Mouse (Mus musculus): ENCODE measurements around the gene Rps11. TPM values are rescaled to one million over a fixed set of nuclear protein-coding genes. Genes with fewer than 3 reads are reported as not detected.

Rps11 gene
- polyA plus RNA-seq, 1 experiment from 2014 or later, result 1,843 TPM

DNA sequence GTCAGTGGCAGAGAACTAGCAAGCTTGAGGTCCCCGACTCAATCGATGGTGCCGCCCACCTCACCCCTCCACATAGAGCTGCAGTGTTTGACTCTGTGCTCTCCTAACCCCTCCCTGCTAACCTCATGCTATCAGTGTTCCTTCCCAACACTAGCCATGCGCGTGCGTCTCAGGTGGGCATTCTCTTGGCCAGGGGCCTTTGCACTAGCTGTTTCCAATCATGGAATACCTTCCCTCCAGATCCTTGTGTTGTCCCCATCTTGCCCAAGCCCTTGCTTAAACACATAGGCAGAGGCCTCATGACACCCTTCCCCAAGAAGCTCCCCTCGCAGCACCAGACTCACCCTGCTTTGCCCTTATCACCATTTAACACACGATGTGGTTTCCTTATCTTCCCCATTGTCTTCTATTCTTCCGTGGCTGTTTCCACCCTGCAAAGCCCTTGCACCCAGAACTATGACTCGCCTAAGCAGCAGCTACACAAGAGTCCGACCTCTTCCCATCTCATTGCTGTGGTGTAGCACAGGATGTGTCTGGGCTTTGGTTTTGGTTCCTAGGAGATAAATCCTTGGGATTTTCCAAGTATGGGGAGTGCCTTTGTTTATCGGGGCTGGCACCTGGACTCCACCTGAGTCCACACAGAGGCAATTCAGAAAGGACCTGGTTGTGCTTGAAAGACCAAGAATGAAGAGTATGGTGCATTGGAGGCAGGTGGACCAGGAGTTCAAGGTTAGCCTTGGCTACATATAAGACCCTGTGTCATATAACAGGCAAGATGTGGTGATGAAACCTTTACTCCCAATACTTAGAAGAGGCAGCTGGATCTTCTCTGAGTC, 13.2 kb upstream of the Rps11 start:
- Histone ChIP-seq H3K4me3 (no peak overlapping the region), H3K36me3 (replicated peaks) (peaks cover 13% of the 10 kb centered on the region), H3K9me3 (no peaks in the 10 kb centered on the region), H3K4me1 (peaks cover 28% of the 10 kb centered on the region), H3K27me3 (ENCODE audit: poor library complexity, severe bottlenecking) (peaks cover 39% of the 10 kb centered on the region), H3K27ac (peak overlapping the region; percentile 56; the same call in 1 of the 2 replicates)
- DNase-seq (ENCODE audit: extremely low spot score, low spot score), result no peak
- 89% methylated on average over 12 of the region's 12 CpGs for WGBS

DNA sequence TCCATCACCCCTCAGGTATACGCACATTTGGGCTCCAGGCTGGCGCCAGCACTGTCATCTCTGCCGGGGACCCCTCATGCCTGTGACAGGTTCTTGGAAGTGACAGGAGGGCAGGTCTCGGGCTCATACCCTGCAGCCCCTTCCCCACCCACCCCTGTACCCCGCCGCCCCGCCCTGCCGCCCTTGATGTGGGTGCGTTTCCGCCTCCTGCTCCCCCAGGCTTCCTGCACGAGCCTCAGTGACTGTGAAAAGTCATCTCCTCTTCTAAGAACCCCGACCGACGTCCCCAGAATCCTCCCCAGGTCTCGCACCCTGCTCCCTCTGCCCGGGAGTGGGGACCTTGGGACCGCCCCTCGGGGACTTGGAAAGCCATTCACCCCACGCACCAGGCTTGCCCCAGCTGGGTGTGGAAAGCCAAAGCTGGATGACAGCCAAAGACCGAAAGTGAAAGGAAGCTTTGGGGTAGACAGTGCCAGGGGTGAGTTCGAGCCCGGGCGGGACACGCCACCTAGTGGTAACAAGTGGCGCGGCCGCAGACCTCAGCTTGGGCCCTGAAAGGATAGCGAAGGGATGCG, 11.8 kb upstream of the Rps11 start, which contains the start of the genes Gm45713 and Flt3l:
Gm45713 (minus strand) TSS at position 239 of the 575 bp plus-strand sequence.
Flt3l (minus strand) TSS at position 440 of the 575 bp plus-strand sequence.
- WGBS, result 5% methylated on average over 29 of the region's 29 CpGs
- Histone ChIP-seq H3K36me3 (replicated peaks) (no peaks in the 10 kb centered on the region), H3K27ac (peak within 1 kb of the TSS; percentile 68), H3K9me3 (no peaks in the 10 kb centered on the region), H3K27me3 (ENCODE audit: poor library complexity, severe bottlenecking) (peaks cover 44% of the 10 kb centered on the region), H3K4me1 (peaks cover 28% of the 10 kb centered on the region), H3K4me3 (peak within 1 kb of the TSS; percentile 55)
- peak; percentile 79 for DNase-seq (ENCODE audit: extremely low spot score, low spot score)

DNA sequence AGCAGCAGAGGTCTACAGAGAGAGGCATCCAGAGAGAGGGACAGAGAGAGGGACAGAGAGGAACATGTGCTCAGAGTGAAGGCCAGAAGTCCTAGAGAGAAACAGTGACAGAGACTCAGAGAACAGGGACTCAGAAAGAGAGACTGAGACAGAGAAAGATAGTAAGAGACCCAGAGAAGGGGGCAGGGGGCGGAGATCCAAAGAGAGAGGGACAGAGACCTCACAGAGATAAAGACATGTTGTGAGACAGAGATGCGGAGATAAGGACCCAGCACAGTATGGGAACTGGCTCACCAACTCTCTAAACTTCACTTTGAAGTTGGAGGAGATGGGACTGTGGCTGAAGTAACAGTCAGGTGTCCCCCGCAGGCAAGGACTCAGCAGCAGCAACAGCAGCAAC, 11.1 kb upstream of the Rps11 start:
- DNase-seq (ENCODE audit: extremely low spot score, low spot score), result no peak
- H3K36me3 ChIP-seq (replicated peaks), result no peaks in the 10 kb centered on the region
- H3K27ac ChIP-seq, result peak overlapping the region; percentile 68
- H3K4me1 ChIP-seq, result peaks cover 28% of the 10 kb centered on the region
- H3K27me3 ChIP-seq (ENCODE audit: poor library complexity, severe bottlenecking), result peaks cover 44% of the 10 kb centered on the region
- H3K9me3 ChIP-seq, result no peaks in the 10 kb centered on the region
- 77% methylated on average over 3 of the region's 3 CpGs for WGBS
- H3K4me3 ChIP-seq, result peak overlapping the region; percentile 55

DNA sequence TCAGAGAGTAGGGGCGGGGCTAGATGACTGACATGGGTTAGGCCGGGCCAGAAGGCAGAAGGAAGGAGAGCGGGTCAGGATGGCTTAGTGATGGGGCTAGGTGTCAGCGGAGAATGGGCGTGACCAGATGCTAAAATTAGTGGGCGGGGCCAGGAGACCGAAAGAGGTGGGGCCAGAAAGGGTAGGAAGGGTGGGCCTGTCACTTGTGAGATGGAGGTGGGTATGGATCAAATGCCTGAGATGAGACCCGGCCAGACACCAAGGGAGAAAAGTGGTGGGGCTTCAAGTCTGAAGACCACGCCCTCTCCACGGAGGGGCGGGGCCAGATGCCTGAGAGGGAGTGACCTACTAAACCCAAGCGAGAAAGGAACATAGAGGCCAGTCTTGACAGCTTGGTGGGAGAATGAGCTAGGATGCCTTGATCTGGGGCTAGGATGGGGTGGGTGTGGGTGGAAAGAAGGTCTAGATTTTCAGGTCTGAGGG, 10.3 kb upstream of the Rps11 start:
- peaks cover 35% of the 10 kb centered on the region for H3K4me1 ChIP-seq
- 8% methylated on average over 12 of the region's 12 CpGs for WGBS
- peaks cover 44% of the 10 kb centered on the region for H3K27me3 ChIP-seq (ENCODE audit: poor library complexity, severe bottlenecking)
- no peaks in the 10 kb centered on the region for H3K36me3 ChIP-seq (replicated peaks)
- DNase-seq (ENCODE audit: extremely low spot score, low spot score), result no peak
- H3K27ac ChIP-seq, result no peak overlapping the region
- no peaks in the 10 kb centered on the region for H3K9me3 ChIP-seq
- peak overlapping the region; percentile 55; the same call in 1 of the 2 replicates for H3K4me3 ChIP-seq

DNA sequence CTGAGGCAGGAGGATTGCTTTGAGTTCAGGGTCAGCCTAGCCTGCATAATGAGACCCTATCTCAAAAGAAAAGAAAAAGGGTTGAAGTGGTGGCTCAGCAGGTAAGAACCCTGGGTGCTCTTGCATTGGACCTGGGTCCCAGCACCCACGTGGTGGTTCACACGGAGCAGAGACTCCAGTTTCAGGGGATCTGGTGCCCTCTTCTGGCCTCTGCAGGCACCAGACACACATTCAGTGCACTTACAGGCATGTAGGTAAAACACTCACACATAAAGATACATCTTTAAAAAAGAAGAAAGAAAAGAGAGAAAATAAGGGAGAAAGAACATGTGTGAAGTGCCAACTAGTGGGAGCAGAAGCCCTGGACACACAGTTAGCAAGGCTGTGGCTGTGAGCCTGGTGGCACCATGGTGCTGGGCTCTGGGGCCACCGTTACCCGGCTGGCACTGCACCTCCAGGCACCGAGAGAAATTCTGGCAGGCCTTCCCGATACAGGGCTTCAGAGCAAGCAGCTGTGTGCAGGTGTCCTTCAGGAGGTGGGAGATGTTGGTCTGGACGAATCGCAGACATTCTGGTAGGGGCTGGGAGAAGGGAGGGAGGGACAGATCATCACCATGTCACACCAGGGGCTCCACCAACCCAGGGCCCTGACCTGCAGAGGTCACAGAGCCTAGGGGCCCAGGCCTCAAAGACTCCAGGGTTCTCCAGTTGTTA, 9.4 kb upstream of the Rps11 start:
- no peak overlapping the region for H3K27ac ChIP-seq
- no peak for DNase-seq (ENCODE audit: extremely low spot score, low spot score)
- peaks cover 43% of the 10 kb centered on the region for H3K4me1 ChIP-seq
- no peaks in the 10 kb centered on the region for H3K36me3 ChIP-seq (replicated peaks)
- peaks cover 44% of the 10 kb centered on the region for H3K27me3 ChIP-seq (ENCODE audit: poor library complexity, severe bottlenecking)
- H3K9me3 ChIP-seq, result no peaks in the 10 kb centered on the region
- no peak overlapping the region for H3K4me3 ChIP-seq
- 73% methylated on average over 8 of the region's 8 CpGs for WGBS

- no peak overlapping the region for H3K4me3 ChIP-seq
- H3K4me1 ChIP-seq, result peaks cover 50% of the 10 kb centered on the region
- WGBS, result 78% methylated on average over 11 of the region's 11 CpGs
- H3K27me3 ChIP-seq (ENCODE audit: poor library complexity, severe bottlenecking), result peaks cover 33% of the 10 kb centered on the region
- H3K36me3 ChIP-seq (replicated peaks), result peaks cover 11% of the 10 kb centered on the region
- no peak for DNase-seq (ENCODE audit: extremely low spot score, low spot score)
- H3K27ac ChIP-seq, result peak overlapping the region; percentile 20; the same call in 1 of the 2 replicates
- H3K9me3 ChIP-seq, result no peaks in the 10 kb centered on the region
These were observed 7.6 kb upstream of the Rps11 start for GRCm38 (mm10) chr7:45131850-45132249.

GRCm38 (mm10) chr7:45129776-45130512, 5.7 kb upstream of the Rps11 start:
- Histone ChIP-seq H3K4me1 (peaks cover 54% of the 10 kb centered on the region), H3K27me3 (ENCODE audit: poor library complexity, severe bottlenecking) (peaks cover 16% of the 10 kb centered on the region), H3K9me3 (no peaks in the 10 kb centered on the region), H3K27ac (peak overlapping the region; percentile 100), H3K4me3 (peak overlapping the region; percentile 98), H3K36me3 (replicated peaks) (peaks cover 30% of the 10 kb centered on the region)
- no peak for DNase-seq (ENCODE audit: extremely low spot score, low spot score)
- 58% methylated on average over 15 of the region's 15 CpGs for WGBS

GRCm38 (mm10) chr7:45129318-45129717, 5.1 kb upstream of the Rps11 start:
- Histone ChIP-seq H3K36me3 (replicated peaks) (peaks cover 32% of the 10 kb centered on the region), H3K4me1 (peaks cover 54% of the 10 kb centered on the region), H3K27ac (peak overlapping the region; percentile 100), H3K4me3 (peak overlapping the region; percentile 98), H3K9me3 (no peaks in the 10 kb centered on the region), H3K27me3 (ENCODE audit: poor library complexity, severe bottlenecking) (peaks cover 10% of the 10 kb centered on the region)
- under 1% methylated on average over 17 of the region's 17 CpGs for WGBS
- no peak for DNase-seq (ENCODE audit: extremely low spot score, low spot score)

DNA sequence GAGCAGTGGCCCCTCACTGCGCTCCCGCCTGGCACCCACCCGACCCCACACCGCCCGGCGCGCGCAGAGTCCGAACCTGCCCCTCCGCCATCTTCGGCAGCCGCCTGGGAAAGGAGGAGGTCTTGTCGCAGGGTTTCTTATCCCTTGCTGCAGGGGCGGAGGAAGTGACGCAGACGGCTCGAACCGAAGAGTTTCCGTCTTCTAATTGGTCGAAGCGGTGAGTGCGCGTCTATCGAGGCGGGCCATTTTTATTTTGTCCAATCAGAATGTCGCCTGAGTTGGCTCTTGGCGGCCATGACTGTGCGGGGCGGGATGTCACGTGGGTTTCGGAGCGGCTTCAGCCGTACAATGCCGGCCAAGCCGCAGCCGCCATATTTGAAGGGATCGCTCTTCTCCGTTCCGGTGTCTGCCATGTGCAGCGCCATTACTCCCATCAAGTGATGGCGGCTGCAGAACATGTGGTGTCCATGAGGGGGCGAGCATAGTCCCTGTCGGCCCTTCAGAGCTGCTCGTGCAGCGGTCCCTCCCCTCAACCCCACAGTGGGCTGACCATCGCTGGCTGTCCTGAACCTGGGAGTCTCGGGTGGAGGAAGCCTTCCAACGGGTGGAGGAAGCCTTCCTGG, 4.5 kb upstream of the Rps11 start, which contains the start of gene Rpl13a:
Rpl13a (minus strand) TSS at position 138 of the 623 bp plus-strand sequence.
- peak within 1 kb of the TSS; percentile 100 for H3K27ac ChIP-seq
- H3K4me3 ChIP-seq, result peak within 1 kb of the TSS; percentile 98
- peaks cover 32% of the 10 kb centered on the region for H3K36me3 ChIP-seq (replicated peaks)
- H3K4me1 ChIP-seq, result peaks cover 48% of the 10 kb centered on the region
- DNase-seq (ENCODE audit: extremely low spot score, low spot score), result peak; percentile 99
- under 1% methylated on average over 48 of the region's 48 CpGs for WGBS
- H3K27me3 ChIP-seq (ENCODE audit: poor library complexity, severe bottlenecking), result 0 out of 2 replicates have a peak, but pooled peaks cover 5% of the 10 kb centered on the region
- H3K9me3 ChIP-seq, result no peaks in the 10 kb centered on the region

GRCm38 (mm10) chr7:45127700-45128224, 3.5 kb upstream of the Rps11 start:
- H3K36me3 ChIP-seq (replicated peaks), result peaks cover 38% of the 10 kb centered on the region
- H3K27me3 ChIP-seq (ENCODE audit: poor library complexity, severe bottlenecking), result 0 out of 2 replicates have a peak, but pooled peaks cover 5% of the 10 kb centered on the region
- peak overlapping the region; percentile 98 for H3K4me3 ChIP-seq
- H3K4me1 ChIP-seq, result peaks cover 52% of the 10 kb centered on the region
- WGBS, result 3% methylated on average over 6 of the region's 6 CpGs
- DNase-seq (ENCODE audit: extremely low spot score, low spot score), result no peak
- no peaks in the 10 kb centered on the region for H3K9me3 ChIP-seq
- H3K27ac ChIP-seq, result peak overlapping the region; percentile 100

DNA sequence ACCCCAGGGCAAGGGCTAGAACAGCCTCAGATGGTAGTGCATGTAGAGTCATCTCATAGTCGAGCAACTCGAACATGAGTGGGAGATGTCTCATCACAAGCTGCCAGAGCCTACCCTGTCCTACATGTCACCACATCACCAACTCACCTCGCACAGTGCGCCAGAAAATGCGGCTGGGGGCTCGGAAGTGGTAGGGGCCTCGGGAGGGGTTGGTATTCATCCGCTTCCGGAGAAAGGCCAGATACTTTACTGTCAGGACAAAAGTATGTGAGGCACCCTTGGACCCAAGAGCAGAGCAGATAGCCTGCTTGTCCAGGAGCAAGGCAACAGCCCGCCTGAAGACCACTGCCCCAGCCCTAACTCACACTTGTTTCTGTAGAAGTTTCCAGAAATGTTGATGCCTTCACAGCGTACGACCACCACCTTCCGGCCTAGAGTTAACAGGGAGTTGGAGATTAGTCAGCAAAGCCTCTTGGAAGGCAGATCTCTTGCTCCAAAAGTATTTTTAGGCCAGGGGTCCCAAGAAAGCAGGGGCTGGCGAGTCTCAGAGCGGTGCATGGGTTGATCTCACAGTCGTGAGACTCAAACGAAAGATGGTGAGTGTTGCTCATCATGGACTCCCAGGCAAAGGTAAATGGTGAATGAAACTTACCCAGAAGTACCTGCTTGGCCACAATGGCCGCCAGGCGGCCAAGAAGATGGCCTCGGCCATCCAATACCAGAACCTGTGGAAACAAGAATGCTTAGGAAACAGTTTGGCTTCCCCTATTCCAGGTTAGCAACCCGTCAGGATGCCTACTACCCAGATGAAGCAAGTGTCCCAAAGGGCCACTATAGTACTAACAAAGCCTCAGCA, 2.8 kb upstream of the Rps11 start:
- DNase-seq (ENCODE audit: extremely low spot score, low spot score), result peak; percentile 42
- Histone ChIP-seq H3K4me1 (peaks cover 59% of the 10 kb centered on the region), H3K27me3 (ENCODE audit: poor library complexity, severe bottlenecking) (0 out of 2 replicates have a peak, but pooled peaks cover 4% of the 10 kb centered on the region), H3K9me3 (no peaks in the 10 kb centered on the region), H3K36me3 (replicated peaks) (peaks cover 45% of the 10 kb centered on the region), H3K27ac (peak overlapping the region; percentile 100), H3K4me3 (peak overlapping the region; percentile 98)
- WGBS, result 54% methylated on average over 21 of the region's 21 CpGs
